Mouse (Mus musculus): ENCODE results near the gene Map3k6. TPM values are rescaled to one million over a fixed set of nuclear protein-coding genes. Genes with fewer than 3 reads are reported as not detected.
A peak's percentile ranks its signal among the peaks of the same experiment; 100 is the strongest.

Gene Map3k6
- polyA plus RNA-seq, 1 experiment from 2014 or later: 3.4 TPM

- Histone ChIP-seq H3K4me3 (ENCODE audit: low read depth, low read length) (no peak overlapping the region), H3K27me3 (ENCODE audit: control insufficient read depth, insufficient read depth, low read length) (no peaks in the 10 kb centered on the region), H3K36me3 (ENCODE audit: control insufficient read depth, insufficient read depth, low read length) (no peaks in the 10 kb centered on the region), H3K4me1 (ENCODE audit: control insufficient read depth, insufficient read depth, low read length) (peaks cover 15% of the 10 kb centered on the region; the same call in 1 of the 2 replicates), H3K4me2 (replicated peaks; ENCODE audit: low read depth, low read length) (no peak overlapping the region), H3K9me3 (ENCODE audit: control insufficient read depth, low read depth, low read length) (no peaks in the 10 kb centered on the region), H3K9ac (replicated peaks; ENCODE audit: low read depth, low read length) (no peak overlapping the region), H3K27ac (ENCODE audit: low read length) (no peak overlapping the region)
- ATAC-seq (ENCODE audit: insufficient number of reproducible peaks, insufficient read depth, low FRiP score, low read depth): no peak
- 96% methylated on average over 19 of the region's 19 CpGs for WGBS
These were observed 29.7 kb upstream of the Map3k6 start for GRCm38 (mm10) chr4:133210788-133211390.

- no peaks in the 10 kb centered on the region for H3K27me3 ChIP-seq (ENCODE audit: control insufficient read depth, insufficient read depth, low read length)
- H3K4me2 ChIP-seq (replicated peaks; ENCODE audit: low read depth, low read length): peak within 1 kb of the TSS; percentile 99
- H3K9me3 ChIP-seq (ENCODE audit: control insufficient read depth, low read depth, low read length): no peaks in the 10 kb centered on the region
- peak within 1 kb of the TSS; percentile 42; the same call in 1 of the 2 replicates for H3K9ac ChIP-seq (replicated peaks; ENCODE audit: low read depth, low read length)
- H3K36me3 ChIP-seq (ENCODE audit: control insufficient read depth, insufficient read depth, low read length): no peaks in the 10 kb centered on the region
- peaks cover 15% of the 10 kb centered on the region; the same call in 1 of the 2 replicates for H3K4me1 ChIP-seq (ENCODE audit: control insufficient read depth, insufficient read depth, low read length)
- ATAC-seq (ENCODE audit: insufficient number of reproducible peaks, insufficient read depth, low FRiP score, low read depth): peak; percentile 31; the same call in 1 of the 2 replicates
- 2% methylated on average over 48 of the region's 52 CpGs for WGBS
- peak within 1 kb of the TSS; percentile 64 for H3K4me3 ChIP-seq (ENCODE audit: low read depth, low read length)
- H3K27ac ChIP-seq (ENCODE audit: low read length): no peak within 1 kb of the TSS
These were observed 28.7 kb upstream of the Map3k6 start, which contains the start of the genes Cd164l2 and Gpr3 for GRCm38 (mm10) chr4:133211751-133212561. Gene Cd164l2, plus strand, starts transcription at chr4:133212131. Gene Gpr3, minus strand, starts transcription at chr4:133212536.

DNA sequence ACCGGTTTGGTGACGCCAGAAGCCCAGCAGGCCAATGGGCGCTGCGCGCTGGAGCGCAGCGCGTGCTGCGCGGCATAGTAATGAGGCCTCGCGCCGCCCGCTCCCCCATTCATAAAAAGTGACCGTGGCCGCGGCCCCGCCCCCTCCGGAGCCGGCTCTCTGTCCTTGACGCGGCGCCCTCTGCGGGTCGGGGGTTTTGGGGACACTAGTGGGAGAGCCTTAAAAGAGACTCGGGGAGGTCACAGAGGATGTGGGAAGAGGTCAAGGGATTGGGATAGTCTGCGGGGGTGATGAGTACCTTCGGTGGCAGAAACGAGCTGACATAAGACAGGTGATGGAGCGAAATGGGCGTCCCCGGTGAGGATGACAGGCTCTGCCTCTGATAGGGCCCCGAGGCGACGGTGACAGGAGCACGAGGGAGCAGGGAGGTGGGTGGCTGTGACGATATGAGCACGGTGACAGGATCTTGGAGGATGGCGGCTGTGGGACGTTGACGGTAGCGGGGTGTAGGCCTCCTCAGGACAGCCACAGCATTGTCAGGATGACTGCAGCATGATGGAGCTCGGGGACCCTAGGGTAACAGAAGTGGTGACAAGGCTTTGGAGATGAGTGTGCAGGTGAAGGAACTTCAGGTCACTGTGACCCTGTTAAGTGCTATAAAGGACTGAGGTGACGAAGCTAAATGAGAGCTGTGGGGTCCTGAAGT, 27.9 kb upstream of the Map3k6 start:
- peaks cover 15% of the 10 kb centered on the region; the same call in 1 of the 2 replicates for H3K4me1 ChIP-seq (ENCODE audit: control insufficient read depth, insufficient read depth, low read length)
- H3K9me3 ChIP-seq (ENCODE audit: control insufficient read depth, low read depth, low read length): no peaks in the 10 kb centered on the region
- H3K27me3 ChIP-seq (ENCODE audit: control insufficient read depth, insufficient read depth, low read length): no peaks in the 10 kb centered on the region
- 1% methylated on average over 44 of the region's 44 CpGs for WGBS
- H3K36me3 ChIP-seq (ENCODE audit: control insufficient read depth, insufficient read depth, low read length): no peaks in the 10 kb centered on the region
- peak; percentile 67 for ATAC-seq (ENCODE audit: insufficient number of reproducible peaks, insufficient read depth, low FRiP score, low read depth)
- H3K4me3 ChIP-seq (ENCODE audit: low read depth, low read length): peak overlapping the region; percentile 64
- H3K27ac ChIP-seq (ENCODE audit: low read length): no peak overlapping the region
- H3K9ac ChIP-seq (replicated peaks; ENCODE audit: low read depth, low read length): peak overlapping the region; percentile 42; the same call in 1 of the 2 replicates
- H3K4me2 ChIP-seq (replicated peaks; ENCODE audit: low read depth, low read length): peak overlapping the region; percentile 99

- ATAC-seq (ENCODE audit: insufficient number of reproducible peaks, insufficient read depth, low FRiP score, low read depth): no peak
- no peak overlapping the region for H3K27ac ChIP-seq (ENCODE audit: low read length)
- no peaks in the 10 kb centered on the region for H3K9me3 ChIP-seq (ENCODE audit: control insufficient read depth, low read depth, low read length)
- peaks cover 15% of the 10 kb centered on the region; the same call in 1 of the 2 replicates for H3K4me1 ChIP-seq (ENCODE audit: control insufficient read depth, insufficient read depth, low read length)
- no peaks in the 10 kb centered on the region for H3K27me3 ChIP-seq (ENCODE audit: control insufficient read depth, insufficient read depth, low read length)
- H3K9ac ChIP-seq (replicated peaks; ENCODE audit: low read depth, low read length): no peak overlapping the region
- WGBS: 0% methylated on average over 9 of the region's 9 CpGs
- H3K4me2 ChIP-seq (replicated peaks; ENCODE audit: low read depth, low read length): peak overlapping the region; percentile 99
- no peak overlapping the region for H3K4me3 ChIP-seq (ENCODE audit: low read depth, low read length)
- no peaks in the 10 kb centered on the region for H3K36me3 ChIP-seq (ENCODE audit: control insufficient read depth, insufficient read depth, low read length)
These were observed 27.4 kb upstream of the Map3k6 start for GRCm38 (mm10) chr4:133213268-133213590.

- H3K4me1 ChIP-seq (ENCODE audit: control insufficient read depth, insufficient read depth, low read length): peaks cover 15% of the 10 kb centered on the region; the same call in 1 of the 2 replicates
- no peaks in the 10 kb centered on the region for H3K36me3 ChIP-seq (ENCODE audit: control insufficient read depth, insufficient read depth, low read length)
- 11% methylated on average over 10 of the region's 10 CpGs for WGBS
- no peaks in the 10 kb centered on the region for H3K9me3 ChIP-seq (ENCODE audit: control insufficient read depth, low read depth, low read length)
- no peaks in the 10 kb centered on the region for H3K27me3 ChIP-seq (ENCODE audit: control insufficient read depth, insufficient read depth, low read length)
- ATAC-seq (ENCODE audit: insufficient number of reproducible peaks, insufficient read depth, low FRiP score, low read depth): no peak
- H3K4me3 ChIP-seq (ENCODE audit: low read depth, low read length): no peak overlapping the region
- H3K4me2 ChIP-seq (replicated peaks; ENCODE audit: low read depth, low read length): peak overlapping the region; percentile 99
- H3K9ac ChIP-seq (replicated peaks; ENCODE audit: low read depth, low read length): no peak overlapping the region
- H3K27ac ChIP-seq (ENCODE audit: low read length): no peak overlapping the region
These were observed 27.0 kb upstream of the Map3k6 start for GRCm38 (mm10) chr4:133213661-133214060.

DNA sequence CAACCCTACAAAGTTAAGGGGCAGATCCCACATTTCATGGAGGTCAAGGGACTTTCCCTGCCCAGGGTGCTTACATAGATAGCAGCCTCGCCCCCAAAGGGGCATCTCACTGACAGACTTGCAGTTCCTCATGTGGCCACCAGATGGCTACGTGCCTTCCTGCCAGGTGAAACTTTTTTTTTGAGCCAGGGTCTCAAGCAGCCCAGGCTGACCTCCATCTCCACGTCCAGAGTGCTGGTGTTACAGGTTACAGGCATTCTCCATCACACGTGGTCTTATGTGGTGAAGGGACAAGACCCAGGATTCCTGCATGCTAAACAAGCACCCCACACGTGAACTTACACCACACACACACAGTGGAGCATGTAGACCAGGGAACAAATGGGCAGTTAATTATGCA, 23.0 kb upstream of the Map3k6 start:
- 4% methylated on average over 5 of the region's 5 CpGs for WGBS
- no peak overlapping the region for H3K4me3 ChIP-seq (ENCODE audit: low read depth, low read length)
- H3K36me3 ChIP-seq (ENCODE audit: control insufficient read depth, insufficient read depth, low read length): no peaks in the 10 kb centered on the region
- peaks cover 15% of the 10 kb centered on the region; the same call in 1 of the 2 replicates for H3K4me1 ChIP-seq (ENCODE audit: control insufficient read depth, insufficient read depth, low read length)
- ATAC-seq (ENCODE audit: insufficient number of reproducible peaks, insufficient read depth, low FRiP score, low read depth): no peak
- H3K9me3 ChIP-seq (ENCODE audit: control insufficient read depth, low read depth, low read length): no peaks in the 10 kb centered on the region
- H3K27ac ChIP-seq (ENCODE audit: low read length): no peak overlapping the region
- no peaks in the 10 kb centered on the region for H3K27me3 ChIP-seq (ENCODE audit: control insufficient read depth, insufficient read depth, low read length)
- H3K9ac ChIP-seq (replicated peaks; ENCODE audit: low read depth, low read length): no peak overlapping the region
- H3K4me2 ChIP-seq (replicated peaks; ENCODE audit: low read depth, low read length): no peak overlapping the region

DNA sequence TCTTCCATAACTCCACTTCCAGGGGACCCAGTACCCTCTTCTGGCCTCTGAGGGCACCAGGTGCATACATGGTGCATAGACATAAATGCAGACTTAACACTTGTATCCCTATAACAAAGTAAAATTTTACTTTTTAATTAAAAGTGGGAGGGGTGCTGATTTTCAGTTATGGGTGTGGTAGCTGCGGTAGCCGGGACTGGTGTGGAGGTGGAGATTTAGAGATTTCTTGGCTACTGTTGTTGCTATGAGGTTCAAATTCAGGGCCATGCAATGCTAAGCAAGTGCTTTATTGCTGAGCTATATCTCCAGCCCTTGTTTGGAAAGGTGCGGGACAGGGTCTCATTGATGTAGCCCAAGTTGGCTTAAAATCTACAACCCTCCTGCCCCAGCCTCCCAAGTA, 21.9 kb upstream of the Map3k6 start:
- Histone ChIP-seq H3K27me3 (ENCODE audit: control insufficient read depth, insufficient read depth, low read length) (no peaks in the 10 kb centered on the region), H3K4me3 (ENCODE audit: low read depth, low read length) (no peak overlapping the region), H3K9me3 (ENCODE audit: control insufficient read depth, low read depth, low read length) (no peaks in the 10 kb centered on the region), H3K27ac (ENCODE audit: low read length) (no peak overlapping the region), H3K4me1 (ENCODE audit: control insufficient read depth, insufficient read depth, low read length) (peaks cover 5% of the 10 kb centered on the region; the same call in 1 of the 2 replicates), H3K4me2 (replicated peaks; ENCODE audit: low read depth, low read length) (no peak overlapping the region), H3K36me3 (ENCODE audit: control insufficient read depth, insufficient read depth, low read length) (no peaks in the 10 kb centered on the region), H3K9ac (replicated peaks; ENCODE audit: low read depth, low read length) (no peak overlapping the region)
- 89% methylated on average over 3 of the region's 3 CpGs for WGBS
- no peak for ATAC-seq (ENCODE audit: insufficient number of reproducible peaks, insufficient read depth, low FRiP score, low read depth)

DNA sequence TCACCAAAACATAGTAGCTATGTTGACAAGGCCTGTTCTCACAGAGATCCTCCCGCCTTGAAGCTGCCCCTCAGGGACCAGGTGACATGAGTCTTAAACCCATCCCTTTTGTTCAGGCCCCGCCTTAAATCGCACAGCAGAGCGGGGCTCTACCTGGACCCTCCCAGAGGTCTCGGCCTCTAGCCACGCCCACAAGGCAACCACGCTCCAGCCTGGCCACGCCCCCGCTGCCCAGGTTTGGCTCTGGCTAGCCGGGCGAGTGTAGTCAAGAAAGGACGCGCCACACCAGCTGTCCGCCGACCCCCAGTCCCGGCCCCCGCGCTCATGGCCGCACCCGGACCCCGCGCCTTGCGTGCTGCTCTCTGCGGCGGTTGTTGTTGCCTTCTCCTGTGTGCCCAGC, 20.0 kb upstream of the Map3k6 start:
- peaks cover 5% of the 10 kb centered on the region; the same call in 1 of the 2 replicates for H3K4me1 ChIP-seq (ENCODE audit: control insufficient read depth, insufficient read depth, low read length)
- H3K27ac ChIP-seq (ENCODE audit: low read length): 0 out of 2 replicates have a peak overlapping the region, but pooled peaks have one; percentile 27
- peak overlapping the region; percentile 59 for H3K4me2 ChIP-seq (replicated peaks; ENCODE audit: low read depth, low read length)
- 2% methylated on average over 25 of the region's 25 CpGs for WGBS
- H3K27me3 ChIP-seq (ENCODE audit: control insufficient read depth, insufficient read depth, low read length): no peaks in the 10 kb centered on the region
- H3K9ac ChIP-seq (replicated peaks; ENCODE audit: low read depth, low read length): no peak overlapping the region
- peak; percentile 50 for ATAC-seq (ENCODE audit: insufficient number of reproducible peaks, insufficient read depth, low FRiP score, low read depth)
- H3K36me3 ChIP-seq (ENCODE audit: control insufficient read depth, insufficient read depth, low read length): no peaks in the 10 kb centered on the region
- no peaks in the 10 kb centered on the region for H3K9me3 ChIP-seq (ENCODE audit: control insufficient read depth, low read depth, low read length)
- peak overlapping the region; percentile 31 for H3K4me3 ChIP-seq (ENCODE audit: low read depth, low read length)
